Mouse (Mus musculus): ENCODE measurements around the gene Tmem239.

Tmem239 gene

DNA sequence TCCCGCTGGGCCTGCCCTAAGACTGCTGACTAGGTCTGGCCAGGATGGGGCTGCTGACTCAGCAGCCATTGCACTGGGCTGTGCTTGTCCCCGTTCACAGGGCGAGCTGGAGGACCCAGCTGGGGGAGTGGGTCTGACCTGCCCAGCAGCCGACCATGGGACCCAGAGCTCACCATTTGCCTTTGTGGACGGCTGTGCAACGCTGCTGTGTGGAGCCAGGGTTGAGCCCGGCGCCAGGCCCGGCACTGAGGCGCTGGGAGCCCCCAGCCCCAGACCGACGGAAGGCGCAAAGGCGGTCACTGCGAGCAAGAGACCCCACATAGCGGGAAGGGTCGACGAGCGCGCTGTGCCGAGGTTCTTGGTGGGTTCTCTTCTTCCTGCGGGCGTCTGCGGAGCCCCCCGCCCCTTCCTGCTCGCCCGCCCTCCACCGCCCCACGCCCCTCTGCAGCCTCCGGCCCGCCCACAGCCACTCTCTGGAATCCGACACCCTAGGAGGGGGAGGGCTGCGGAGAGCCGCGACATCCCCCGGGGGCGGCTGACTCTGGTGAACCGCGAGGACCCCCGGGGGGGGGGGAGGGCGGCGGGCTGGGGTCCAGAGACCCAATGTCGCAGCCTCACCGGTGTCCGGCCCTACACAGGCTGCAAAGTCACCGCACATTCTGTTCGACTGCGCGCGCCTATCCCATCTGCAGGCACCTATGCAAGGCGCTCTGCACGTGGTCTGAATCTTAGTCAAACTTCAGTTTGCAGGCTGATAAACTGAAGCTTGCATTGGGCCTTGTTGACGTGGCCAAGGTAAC is 8.9 kb upstream of the Tmem239 start, which contains the start of gene Cpxm1:
Cpxm1 (minus strand) TSS at position 389 of the 800 bp plus-strand sequence.
- no peaks in the 10 kb centered on the region for H3K27me3 ChIP-seq (ENCODE audit: control insufficient read depth, insufficient read depth, low read length, poor library complexity, severe bottlenecking)
- H3K36me3 ChIP-seq (ENCODE audit: control insufficient read depth, insufficient read depth, low read length, poor library complexity, severe bottlenecking) = no peaks in the 10 kb centered on the region
- DNase-seq (ENCODE audit: low read depth, low spot score) = no peak

DNA sequence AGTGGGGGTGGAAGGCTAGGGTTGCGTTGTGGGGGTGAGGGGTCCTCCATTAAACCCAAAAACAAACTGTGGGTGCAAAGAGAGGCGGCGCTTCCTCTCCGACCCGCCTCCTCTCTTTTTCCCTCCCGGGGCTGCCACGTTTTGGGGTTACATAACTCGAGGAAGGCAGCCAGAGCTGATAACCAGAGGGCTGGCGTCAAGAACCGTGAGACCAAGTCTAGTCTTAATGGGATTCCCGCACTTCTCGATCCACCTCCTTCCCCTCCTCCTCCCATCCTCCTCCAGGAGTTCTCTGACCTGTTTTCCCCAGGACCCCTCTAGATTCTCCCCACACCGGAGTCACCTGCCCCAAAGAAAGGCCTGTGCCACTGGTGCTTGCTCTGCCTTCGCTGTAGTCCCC is 8.2 kb upstream of the Tmem239 start:
- Histone ChIP-seq H3K36me3 (ENCODE audit: control insufficient read depth, insufficient read depth, low read length, poor library complexity, severe bottlenecking) (no peaks in the 10 kb centered on the region), H3K27me3 (ENCODE audit: control insufficient read depth, insufficient read depth, low read length, poor library complexity, severe bottlenecking) (no peaks in the 10 kb centered on the region)
- DNase-seq (ENCODE audit: low read depth, low spot score) = no peak

DNA sequence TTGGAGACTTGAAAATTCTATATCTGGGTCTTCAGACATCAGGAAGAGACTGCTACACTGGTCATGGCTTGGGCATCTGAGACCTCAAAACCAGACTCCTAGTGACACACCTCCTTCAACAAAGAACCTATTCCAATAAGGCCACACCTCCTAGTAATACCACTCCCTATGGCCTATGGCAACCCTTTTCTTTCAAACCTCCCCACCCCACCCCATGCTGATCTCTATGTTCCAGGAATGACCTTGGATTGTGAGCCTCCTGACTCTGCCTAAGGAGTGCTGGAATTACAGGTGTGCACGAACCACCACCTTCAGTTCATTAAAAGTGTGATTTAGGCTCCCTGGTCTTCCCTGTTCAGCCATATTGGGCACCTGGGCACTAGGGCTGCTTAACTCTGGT is 6.2 kb upstream of the Tmem239 start:
- H3K36me3 ChIP-seq (ENCODE audit: control insufficient read depth, insufficient read depth, low read length, poor library complexity, severe bottlenecking) = no peaks in the 10 kb centered on the region
- no peaks in the 10 kb centered on the region for H3K27me3 ChIP-seq (ENCODE audit: control insufficient read depth, insufficient read depth, low read length, poor library complexity, severe bottlenecking)

DNA sequence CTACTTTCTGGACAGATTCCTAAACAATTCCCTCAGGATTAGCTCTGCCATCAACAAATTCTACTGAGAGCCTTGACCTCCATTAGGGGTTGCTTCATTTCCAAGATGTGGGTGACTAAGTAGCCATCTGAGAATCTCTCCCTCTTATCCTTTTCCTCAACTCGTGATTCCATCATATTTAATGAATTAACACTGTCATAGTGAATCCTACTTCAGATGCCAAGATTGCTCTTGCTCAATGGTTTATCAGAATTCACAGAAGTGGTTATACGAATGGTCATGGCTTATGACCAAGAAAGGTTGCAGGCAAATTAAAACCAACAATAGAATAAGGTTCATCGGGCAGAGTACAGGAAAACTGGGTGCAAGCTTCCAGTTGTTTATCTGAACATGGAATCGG is 4.4 kb upstream of the Tmem239 start:
- Histone ChIP-seq H3K27me3 (ENCODE audit: control insufficient read depth, insufficient read depth, low read length, poor library complexity, severe bottlenecking) (no peaks in the 10 kb centered on the region), H3K36me3 (ENCODE audit: control insufficient read depth, insufficient read depth, low read length, poor library complexity, severe bottlenecking) (no peaks in the 10 kb centered on the region)
- DNase-seq (ENCODE audit: low read depth, low spot score) = no peak

More for the DNA sequence above, 6.2 kb upstream of the Tmem239 start:
- DNase-seq (ENCODE audit: low read depth, low spot score) = no peak

DNA sequence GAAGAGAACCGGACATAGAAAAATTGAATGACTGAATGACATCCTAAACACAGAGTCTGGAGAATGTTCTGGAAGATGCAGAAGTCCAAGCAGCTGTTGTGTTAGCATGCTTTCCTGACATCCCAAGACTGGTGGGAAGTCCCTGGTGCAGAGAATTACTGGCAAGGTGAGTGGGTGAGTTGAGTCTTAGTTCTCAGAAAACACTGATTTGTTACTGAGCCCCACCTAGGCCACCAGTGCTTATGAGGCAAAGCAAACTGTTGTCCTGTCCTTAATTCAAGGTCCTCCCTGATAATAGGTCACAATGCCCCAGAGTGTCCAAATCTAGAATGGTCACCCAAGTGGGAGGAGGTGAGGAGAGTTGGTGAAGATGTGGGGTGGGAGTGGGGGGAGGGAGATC is 1.3 kb upstream of the Tmem239 start, which contains the start of the genes Gm28372 and 1700020A23Rik:
Gm28372 (plus strand) TSS at position 301 of the 400 bp plus-strand sequence.
1700020A23Rik (plus strand) TSS at position 321 of the 400 bp plus-strand sequence.
- DNase-seq (ENCODE audit: low read depth, low spot score) = no peak
- no peaks in the 10 kb centered on the region for H3K36me3 ChIP-seq (ENCODE audit: control insufficient read depth, insufficient read depth, low read length, poor library complexity, severe bottlenecking)
- no peaks in the 10 kb centered on the region for H3K27me3 ChIP-seq (ENCODE audit: control insufficient read depth, insufficient read depth, low read length, poor library complexity, severe bottlenecking)

DNA sequence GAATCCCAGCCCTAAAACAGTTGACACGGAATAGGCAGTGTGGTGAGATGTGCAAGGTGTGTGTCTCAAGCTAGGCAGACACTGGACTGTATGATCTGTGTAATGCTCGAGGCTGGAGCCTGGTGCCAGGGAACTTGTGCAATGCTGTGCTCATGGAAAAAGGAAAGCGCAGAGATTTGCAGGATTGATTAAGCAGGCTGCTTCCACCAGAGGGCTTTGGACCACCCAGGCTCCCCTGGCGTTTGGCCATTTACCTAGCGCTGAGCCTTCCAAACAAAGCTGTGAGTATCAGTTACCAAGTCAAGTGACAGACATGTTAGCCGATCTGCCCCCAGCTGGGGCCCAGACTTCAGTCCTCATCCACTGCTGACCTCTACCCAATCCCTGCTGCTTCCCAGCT is 1.9 kb downstream of the Tmem239 start:
- Histone ChIP-seq H3K27me3 (ENCODE audit: control insufficient read depth, insufficient read depth, low read length, poor library complexity, severe bottlenecking) (no peaks in the 10 kb centered on the region), H3K36me3 (ENCODE audit: control insufficient read depth, insufficient read depth, low read length, poor library complexity, severe bottlenecking) (no peaks in the 10 kb centered on the region)
- no peak for DNase-seq (ENCODE audit: low read depth, low spot score)

DNA sequence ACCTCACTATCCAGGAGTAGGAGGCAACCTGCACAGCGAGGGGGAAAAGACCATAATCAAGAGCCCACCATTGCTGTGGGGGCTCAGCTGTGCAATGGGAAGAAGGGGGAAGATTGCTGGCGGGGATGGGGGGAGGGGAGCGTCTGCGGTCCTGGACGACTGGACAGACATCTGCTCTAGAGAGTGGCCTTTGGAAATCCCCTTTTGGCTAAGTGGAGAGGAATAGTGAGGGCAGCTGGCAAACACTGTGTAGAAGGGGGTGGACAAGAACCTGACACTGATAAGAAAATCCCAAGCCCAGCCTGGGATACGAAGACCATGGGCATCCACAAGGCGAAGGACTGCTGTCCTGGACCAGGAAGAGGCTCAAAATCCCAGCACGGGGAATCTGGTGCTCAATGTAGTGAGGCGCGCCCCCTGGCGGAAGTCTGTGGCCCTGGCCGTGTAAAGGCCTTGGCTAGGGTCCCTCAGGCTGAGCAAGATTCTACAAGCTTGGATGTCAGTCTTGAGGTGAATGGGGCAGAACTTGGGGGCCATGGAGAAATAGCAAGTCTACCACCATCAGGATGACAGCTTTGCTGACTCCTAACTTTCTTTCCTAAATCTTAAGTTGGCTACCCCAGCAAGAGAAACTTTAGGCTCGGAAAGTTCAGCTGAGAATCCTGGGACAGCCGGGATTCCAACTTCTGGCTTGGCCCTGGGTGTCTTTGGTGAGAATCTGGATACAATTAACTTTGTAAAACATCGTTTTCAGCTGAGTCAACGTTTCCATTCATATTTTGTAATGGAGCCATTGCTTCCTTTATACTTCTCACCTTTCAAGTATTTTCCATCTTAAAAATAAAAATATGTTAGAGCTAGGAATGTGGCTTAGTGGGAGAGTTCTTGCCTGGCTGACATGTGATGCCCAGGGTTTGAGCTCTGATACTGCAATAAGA is 5.5 kb downstream of the Tmem239 start:
- Histone ChIP-seq H3K27me3 (ENCODE audit: control insufficient read depth, insufficient read depth, low read length, poor library complexity, severe bottlenecking) (no peaks in the 10 kb centered on the region), H3K36me3 (ENCODE audit: control insufficient read depth, insufficient read depth, low read length, poor library complexity, severe bottlenecking) (no peaks in the 10 kb centered on the region)
- DNase-seq (ENCODE audit: low read depth, low spot score) = peak; percentile 73

DNA sequence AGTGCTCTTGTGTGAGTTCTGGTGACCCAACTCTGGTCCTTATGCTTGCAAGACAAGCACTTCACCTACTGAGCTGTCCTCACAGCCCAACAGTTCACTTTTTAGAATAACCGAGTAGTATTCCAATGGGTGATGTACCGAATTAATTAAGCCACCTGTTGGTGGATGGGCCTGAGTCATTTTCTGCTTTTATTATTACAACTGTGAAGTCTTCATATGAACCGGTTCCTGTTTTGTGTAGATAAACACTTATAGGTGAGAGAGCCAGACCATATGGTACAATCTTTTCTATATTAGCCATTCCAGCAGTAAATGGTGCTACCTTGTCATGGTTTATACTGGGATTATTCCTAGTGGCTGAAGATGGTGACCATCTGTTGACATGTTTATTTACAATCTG is 6.5 kb downstream of the Tmem239 start:
- DNase-seq (ENCODE audit: low read depth, low spot score) = no peak

DNA sequence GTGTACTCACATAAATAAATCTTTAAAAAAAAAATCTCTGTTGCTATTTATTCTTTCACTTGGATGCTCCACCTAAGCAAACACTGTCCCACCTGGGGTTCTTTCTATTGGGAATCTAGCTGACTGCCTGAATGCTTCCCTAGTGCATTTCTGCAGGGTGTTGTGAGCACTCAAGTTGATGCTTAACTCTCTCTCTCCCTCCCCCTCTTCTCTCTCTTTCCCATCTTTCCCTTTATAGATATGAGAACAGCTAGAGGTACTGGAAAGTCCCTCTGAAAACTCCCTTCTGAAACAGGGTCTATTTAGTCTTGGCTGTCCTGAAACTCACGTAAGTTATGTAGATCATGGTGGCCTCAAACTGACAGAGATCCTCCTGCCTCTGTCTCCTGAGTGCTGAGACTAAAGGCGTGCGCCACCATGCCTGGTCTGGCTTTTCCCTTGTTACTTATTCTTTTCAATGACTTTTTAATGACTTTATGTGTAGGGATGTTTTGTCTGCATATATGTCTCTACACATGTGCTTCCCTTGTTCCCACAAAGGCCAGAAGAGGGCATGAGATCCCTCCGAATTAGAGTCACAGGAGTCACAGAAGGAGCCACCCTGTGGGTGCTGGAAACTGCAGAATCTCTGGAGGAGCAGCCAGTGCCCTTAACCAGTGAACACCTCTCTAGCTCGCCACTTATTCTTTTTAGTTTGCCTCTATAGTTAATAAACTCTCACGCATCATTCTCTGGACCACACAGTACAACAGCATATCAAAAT is 8.0 kb downstream of the Tmem239 start:
- no peaks in the 10 kb centered on the region for H3K27me3 ChIP-seq (ENCODE audit: control insufficient read depth, insufficient read depth, low read length, poor library complexity, severe bottlenecking)
- peaks cover 2% of the 10 kb centered on the region; the same call in 1 of the 2 replicates for H3K36me3 ChIP-seq (ENCODE audit: control insufficient read depth, insufficient read depth, low read length, poor library complexity, severe bottlenecking)
- DNase-seq (ENCODE audit: low read depth, low spot score) = peak; percentile 35

More for the DNA sequence above, 6.5 kb downstream of the Tmem239 start:
- Histone ChIP-seq H3K36me3 (ENCODE audit: control insufficient read depth, insufficient read depth, low read length, poor library complexity, severe bottlenecking) (no peaks in the 10 kb centered on the region), H3K27me3 (ENCODE audit: control insufficient read depth, insufficient read depth, low read length, poor library complexity, severe bottlenecking) (no peaks in the 10 kb centered on the region)

DNA sequence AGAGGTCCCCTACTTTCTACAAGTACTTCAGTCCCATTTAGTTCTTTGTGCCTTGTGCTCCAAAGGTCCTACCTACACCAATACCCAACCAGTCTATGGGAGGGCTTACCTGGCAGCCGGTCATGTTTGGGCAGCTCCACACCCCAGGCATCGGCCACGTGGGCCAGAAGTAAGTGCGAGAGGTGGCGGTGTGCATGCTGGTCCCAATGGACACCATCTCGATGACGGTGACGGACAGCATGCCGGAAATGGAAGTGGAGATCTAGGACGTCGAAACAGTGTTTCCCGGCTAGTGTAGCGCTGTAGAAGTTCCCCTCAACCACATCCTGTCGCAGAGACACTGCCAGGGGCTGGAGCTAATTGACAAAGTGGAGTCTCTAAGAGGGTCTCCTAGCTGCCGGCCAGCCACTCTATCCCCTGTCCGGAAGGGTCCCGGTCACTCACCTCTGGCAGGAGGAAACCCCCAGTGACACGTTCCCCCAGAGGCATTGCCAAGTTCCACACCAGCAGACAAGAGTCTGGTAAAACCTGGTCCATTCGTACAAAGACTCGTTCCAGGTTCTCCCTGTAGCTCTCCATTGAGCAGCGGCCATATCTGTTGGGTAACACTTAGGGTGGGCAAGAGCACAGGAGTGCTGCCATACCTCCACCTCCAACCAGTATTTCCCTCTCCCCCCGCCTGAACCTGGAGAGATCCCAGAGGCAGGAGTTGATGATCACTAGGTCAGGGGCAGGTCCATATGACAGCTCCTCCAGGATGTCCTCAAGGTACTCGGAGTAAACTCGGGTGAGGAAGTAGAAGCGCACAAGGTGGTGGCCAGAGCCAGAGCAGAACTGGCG is 15.7 kb downstream of the Tmem239 start:
- H3K27me3 ChIP-seq (ENCODE audit: control insufficient read depth, insufficient read depth, low read length, poor library complexity, severe bottlenecking) = no peaks in the 10 kb centered on the region
- peaks cover 2% of the 10 kb centered on the region; the same call in 1 of the 2 replicates for H3K36me3 ChIP-seq (ENCODE audit: control insufficient read depth, insufficient read depth, low read length, poor library complexity, severe bottlenecking)
- DNase-seq (ENCODE audit: low read depth, low spot score) = no peak

DNA sequence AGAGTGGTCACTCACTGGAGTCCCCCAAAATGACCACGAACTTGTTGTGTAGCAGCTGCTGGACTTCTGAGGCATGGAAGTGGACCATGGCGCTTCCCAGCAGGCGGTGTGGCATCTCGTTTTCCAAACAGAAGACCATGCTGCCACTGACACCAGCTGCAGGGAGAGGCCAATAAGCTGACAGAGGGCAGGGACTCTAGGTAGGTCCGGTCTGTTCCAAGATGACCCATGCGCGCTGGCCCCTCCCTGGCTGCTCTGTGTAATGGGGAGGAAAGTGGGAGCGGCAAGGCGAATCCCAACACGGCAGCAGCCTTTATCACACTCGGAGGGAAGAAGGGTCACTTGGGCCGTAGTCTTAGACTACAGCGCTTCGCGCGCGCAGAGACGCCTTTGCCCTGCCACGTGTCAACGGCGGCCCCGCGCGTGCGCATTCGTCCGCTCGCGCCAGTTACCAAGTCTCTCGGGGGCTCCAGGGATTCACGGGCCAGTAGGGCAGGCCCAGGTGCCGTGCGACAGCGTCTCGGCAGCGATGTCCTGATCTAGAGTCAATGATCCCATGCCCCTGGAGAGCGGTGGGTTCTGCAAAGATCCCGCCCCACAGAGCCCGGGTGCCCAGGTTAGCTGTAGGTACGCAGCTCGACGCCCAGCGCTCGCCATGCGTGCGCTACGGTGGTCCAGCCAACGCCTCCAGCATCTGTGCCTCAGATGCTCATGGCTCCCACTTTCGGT is 17.3 kb downstream of the Tmem239 start:
- DNase-seq (ENCODE audit: low read depth, low spot score) = peak; percentile 82
- H3K36me3 ChIP-seq (ENCODE audit: control insufficient read depth, insufficient read depth, low read length, poor library complexity, severe bottlenecking) = peaks cover 2% of the 10 kb centered on the region; the same call in 1 of the 2 replicates
- H3K27me3 ChIP-seq (ENCODE audit: control insufficient read depth, insufficient read depth, low read length, poor library complexity, severe bottlenecking) = no peaks in the 10 kb centered on the region

DNA sequence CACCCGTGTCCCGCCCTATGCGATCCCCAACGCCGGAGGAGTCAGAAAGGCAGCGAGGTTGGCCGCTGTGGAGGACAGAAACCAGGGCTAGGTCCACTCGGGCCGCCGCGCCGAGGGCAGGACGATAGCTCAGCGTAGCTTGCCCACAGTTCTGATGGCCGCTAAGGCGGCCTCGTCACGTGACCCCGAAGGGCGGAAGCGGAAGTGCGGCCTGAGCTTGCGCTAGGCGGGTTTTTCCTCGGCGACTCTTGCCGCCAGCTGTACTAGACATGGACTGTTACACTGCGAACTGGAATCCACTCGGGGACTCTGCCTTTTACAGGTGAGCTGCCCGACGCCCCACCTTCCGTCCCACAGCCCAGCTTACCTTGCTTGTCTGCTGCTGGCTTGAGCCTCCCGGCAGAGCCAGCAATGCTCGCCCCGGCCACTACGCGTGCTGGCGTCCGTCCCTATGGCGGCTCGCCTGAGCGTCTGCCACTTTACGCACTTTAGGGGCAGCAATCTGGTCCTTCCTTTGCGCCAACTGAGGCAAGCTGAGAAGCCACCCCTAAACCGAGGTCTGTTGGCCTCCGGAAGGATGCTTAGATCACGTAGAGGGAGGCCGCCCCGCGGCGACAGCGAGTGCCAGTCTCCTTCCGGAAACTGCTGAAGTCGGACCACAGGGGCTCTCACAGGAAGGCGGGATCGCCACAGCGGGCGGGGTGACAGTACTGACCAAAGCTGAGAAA is 18.0 kb downstream of the Tmem239 start, which contains the start of the genes Vps16 and Pced1a:
Vps16 (plus strand) TSS at position 214 of the 728 bp plus-strand sequence.
Pced1a (minus strand) TSS at position 576 of the 728 bp plus-strand sequence.
- Histone ChIP-seq H3K36me3 (ENCODE audit: control insufficient read depth, insufficient read depth, low read length, poor library complexity, severe bottlenecking) (no peaks in the 10 kb centered on the region), H3K27me3 (ENCODE audit: control insufficient read depth, insufficient read depth, low read length, poor library complexity, severe bottlenecking) (no peaks in the 10 kb centered on the region)
- peak; percentile 93 for DNase-seq (ENCODE audit: low read depth, low spot score)

Data from splenic B cell, adult 2 months (primary cell).